Mouse (Mus musculus): ENCODE measurements around the gene Tysnd1. TPM values are rescaled to one million over a fixed set of nuclear protein-coding genes. Genes with fewer than 3 reads are reported as not detected.

Gene Tysnd1
- 15.5 and 15.6 TPM in 2 replicates for polyA plus RNA-seq (2012; ENCODE audit: insufficient read depth, insufficient read length, missing spikeins)

DNA sequence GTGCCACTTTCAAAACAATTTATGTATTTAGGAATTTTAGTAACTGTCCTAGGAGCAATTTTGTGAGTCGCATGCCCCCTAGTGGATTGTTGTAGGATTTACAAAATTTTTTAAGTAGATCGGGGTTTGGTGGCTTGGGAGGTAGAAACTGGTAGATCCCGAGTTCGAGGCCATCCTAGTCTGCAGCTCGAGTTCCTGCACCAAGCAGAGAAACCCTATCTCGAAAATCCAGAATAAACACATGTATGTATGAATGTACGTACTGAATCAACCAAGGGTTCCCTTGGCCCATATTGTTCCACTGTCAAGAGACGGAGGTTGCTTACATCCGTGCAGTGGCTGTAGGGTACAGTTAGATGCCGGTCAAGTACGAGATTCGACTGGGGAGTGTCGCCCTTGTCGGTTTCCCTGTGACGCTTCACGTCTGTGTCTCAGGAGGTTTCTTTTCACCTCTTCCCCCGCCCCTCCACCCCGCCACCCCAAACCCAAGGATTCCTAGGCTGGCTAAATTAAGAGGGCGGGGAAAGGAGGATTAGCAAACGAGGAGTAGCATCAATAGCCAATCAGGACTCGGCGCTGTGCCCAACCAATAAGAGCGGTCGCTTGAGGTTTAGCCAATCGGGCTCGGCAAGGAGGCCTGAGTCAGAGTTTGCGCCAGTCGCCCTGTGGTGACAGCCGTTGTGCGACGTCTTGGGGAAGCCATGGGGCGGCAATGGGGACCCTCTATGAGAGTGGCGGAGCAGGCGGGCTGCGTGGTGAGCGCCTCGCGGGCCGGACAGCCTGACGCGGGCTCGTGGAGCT is at the start of gene Tysnd1:
Gene Tysnd1 (plus strand): TSS at position 645 of the 801 bp plus-strand sequence.
- Histone ChIP-seq H3K4me1 (ENCODE audit: control insufficient read depth, insufficient read depth, low read length) (peaks cover 11% of the 10 kb centered on the region), H3K27ac (ENCODE audit: insufficient read depth, low read depth, low read length) (peak within 1 kb of the TSS; percentile 42), H3K4me3 (ENCODE audit: insufficient read depth, low read length) (peak within 1 kb of the TSS; percentile 85)
- TF ChIP-seq CTCF (IDR thresholded peaks at IDR 0.05; ENCODE audit: low read depth, low read length) (peak; percentile 37), POLR2A (IDR thresholded peaks at IDR 0.05; ENCODE audit: borderline replicate concordance, low read depth, low read length) (no peak)

GRCm38 (mm10) chr10:61646557-61646956 is 48.8 kb upstream of the Tysnd1 start:
- Histone ChIP-seq H3K4me3 (ENCODE audit: insufficient read depth, low read length) (no peak overlapping the region), H3K27ac (ENCODE audit: insufficient read depth, low read depth, low read length) (no peak overlapping the region), H3K4me1 (ENCODE audit: control insufficient read depth, insufficient read depth, low read length) (peaks cover 6% of the 10 kb centered on the region)
- no peak for TF ChIP-seq CTCF (IDR thresholded peaks at IDR 0.05; ENCODE audit: low read depth, low read length)
- no peak for TF ChIP-seq POLR2A (IDR thresholded peaks at IDR 0.05; ENCODE audit: borderline replicate concordance, low read depth, low read length)

- no peak for TF ChIP-seq CTCF (IDR thresholded peaks at IDR 0.05; ENCODE audit: low read depth, low read length)
- TF ChIP-seq POLR2A (IDR thresholded peaks at IDR 0.05; ENCODE audit: borderline replicate concordance, low read depth, low read length) = no peak; the same call in 1 of the 2 replicates
Measured at GRCm38 (mm10) chr10:61647790-61648736, 47.3 kb upstream of the Tysnd1 start, which contains the start of gene Ppa1. Gene Ppa1, plus strand, starts transcription at chr10:61648552.

GRCm38 (mm10) chr10:61648737-61649645 is 46.3 kb upstream of the Tysnd1 start:
- TF ChIP-seq POLR2A (IDR thresholded peaks at IDR 0.05; ENCODE audit: borderline replicate concordance, low read depth, low read length) (no peak), CTCF (IDR thresholded peaks at IDR 0.05; ENCODE audit: low read depth, low read length) (no peak)
- peak overlapping the region; percentile 91 for H3K4me3 ChIP-seq (ENCODE audit: insufficient read depth, low read length)
- H3K27ac ChIP-seq (ENCODE audit: insufficient read depth, low read depth, low read length) = peak overlapping the region; percentile 15; the same call in 1 of the 2 replicates
- H3K4me1 ChIP-seq (ENCODE audit: control insufficient read depth, insufficient read depth, low read length) = peaks cover 6% of the 10 kb centered on the region

More at GRCm38 (mm10) chr10:61647790-61648736, 47.3 kb upstream of the Tysnd1 start, which contains the start of gene Ppa1:
- Histone ChIP-seq H3K4me3 (ENCODE audit: insufficient read depth, low read length) (peak within 1 kb of the TSS; percentile 91), H3K27ac (ENCODE audit: insufficient read depth, low read depth, low read length) (peak within 1 kb of the TSS; percentile 15; the same call in 1 of the 2 replicates), H3K4me1 (ENCODE audit: control insufficient read depth, insufficient read depth, low read length) (peaks cover 6% of the 10 kb centered on the region)

GRCm38 (mm10) chr10:61654105-61654504 is 41.2 kb upstream of the Tysnd1 start:
- no peak for TF ChIP-seq CTCF (IDR thresholded peaks at IDR 0.05; ENCODE audit: low read depth, low read length)
- no peak for TF ChIP-seq POLR2A (IDR thresholded peaks at IDR 0.05; ENCODE audit: borderline replicate concordance, low read depth, low read length)
- H3K4me1 ChIP-seq (ENCODE audit: control insufficient read depth, insufficient read depth, low read length) = peaks cover 2% of the 10 kb centered on the region
- no peak overlapping the region for H3K27ac ChIP-seq (ENCODE audit: insufficient read depth, low read depth, low read length)
- H3K4me3 ChIP-seq (ENCODE audit: insufficient read depth, low read length) = no peak overlapping the region

GRCm38 (mm10) chr10:61654691-61655090 is 40.6 kb upstream of the Tysnd1 start:
- H3K27ac ChIP-seq (ENCODE audit: insufficient read depth, low read depth, low read length) = no peak overlapping the region
- no peaks in the 10 kb centered on the region for H3K4me1 ChIP-seq (ENCODE audit: control insufficient read depth, insufficient read depth, low read length)
- H3K4me3 ChIP-seq (ENCODE audit: insufficient read depth, low read length) = no peak overlapping the region
- TF ChIP-seq CTCF (IDR thresholded peaks at IDR 0.05; ENCODE audit: low read depth, low read length) (no peak), POLR2A (IDR thresholded peaks at IDR 0.05; ENCODE audit: borderline replicate concordance, low read depth, low read length) (no peak)

DNA sequence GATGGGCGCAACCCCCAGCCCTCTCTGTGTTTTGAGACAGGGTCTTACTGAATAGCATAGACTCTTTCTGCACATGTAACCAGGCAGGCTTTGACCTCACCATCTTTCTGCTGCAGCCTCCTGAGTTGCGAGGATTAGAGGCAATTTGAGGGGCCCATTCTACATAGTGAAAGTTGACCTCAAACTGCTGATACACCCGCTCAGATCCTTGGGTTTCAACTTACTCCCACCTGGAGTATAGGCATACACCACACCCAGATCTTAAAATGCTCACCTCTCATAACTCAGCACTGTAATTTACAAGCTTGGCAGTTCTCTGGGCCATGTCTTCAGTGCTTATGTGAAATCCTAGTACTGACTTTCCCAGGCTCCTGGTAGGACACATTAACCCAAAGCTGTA is 40.1 kb upstream of the Tysnd1 start:
- no peaks in the 10 kb centered on the region for H3K4me1 ChIP-seq (ENCODE audit: control insufficient read depth, insufficient read depth, low read length)
- H3K27ac ChIP-seq (ENCODE audit: insufficient read depth, low read depth, low read length) = no peak overlapping the region
- TF ChIP-seq CTCF (IDR thresholded peaks at IDR 0.05; ENCODE audit: low read depth, low read length) = no peak
- TF ChIP-seq POLR2A (IDR thresholded peaks at IDR 0.05; ENCODE audit: borderline replicate concordance, low read depth, low read length) = no peak
- H3K4me3 ChIP-seq (ENCODE audit: insufficient read depth, low read length) = no peak overlapping the region

DNA sequence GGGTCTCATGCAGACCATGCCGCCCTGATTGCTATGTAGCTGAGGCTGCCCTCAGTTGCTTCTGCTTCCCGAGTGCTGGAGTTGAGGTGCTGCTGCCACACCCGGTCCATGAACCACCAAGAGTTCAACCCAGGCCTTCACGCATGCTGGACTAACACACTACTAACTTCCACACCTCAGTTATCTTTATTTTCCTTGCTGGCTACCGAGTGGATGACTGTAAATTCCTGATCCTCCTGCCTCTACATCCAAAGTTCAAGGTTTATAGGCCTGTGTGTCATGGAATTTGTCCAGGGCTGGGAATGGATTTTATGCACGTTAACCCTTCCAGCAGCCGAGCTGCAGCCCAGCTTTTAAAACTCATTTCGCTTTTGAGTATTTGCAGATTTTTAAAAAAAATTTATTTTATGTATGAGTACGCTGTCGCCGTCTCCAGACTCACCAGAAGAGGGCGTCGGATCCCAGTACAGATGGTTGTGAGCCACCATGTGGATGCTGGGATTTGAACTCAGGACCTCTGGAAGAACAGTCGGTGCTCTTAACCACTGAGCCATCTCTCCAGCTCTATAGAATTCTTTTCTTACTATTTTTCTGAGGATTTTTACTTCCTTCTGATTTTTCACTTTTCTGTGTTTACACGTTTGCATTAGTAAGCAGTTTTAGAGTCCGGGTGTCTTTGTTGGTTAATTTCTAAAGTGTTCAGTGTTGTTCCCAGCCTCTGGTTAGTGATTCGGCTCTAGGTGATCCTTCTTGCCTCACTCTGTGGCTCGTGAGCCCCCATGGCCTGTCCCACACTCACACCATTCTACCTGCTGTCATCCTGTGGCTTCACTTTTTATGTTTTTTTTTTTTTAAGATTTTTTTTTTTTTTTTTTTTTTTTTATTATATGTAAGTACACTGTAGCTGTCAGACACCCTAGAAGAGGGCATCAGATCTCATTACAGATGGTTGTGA is 38.1 kb upstream of the Tysnd1 start:
- H3K4me1 ChIP-seq (ENCODE audit: control insufficient read depth, insufficient read depth, low read length) = peaks cover 8% of the 10 kb centered on the region
- no peak overlapping the region for H3K4me3 ChIP-seq (ENCODE audit: insufficient read depth, low read length)
- no peak for TF ChIP-seq CTCF (IDR thresholded peaks at IDR 0.05; ENCODE audit: low read depth, low read length)
- no peak for TF ChIP-seq POLR2A (IDR thresholded peaks at IDR 0.05; ENCODE audit: borderline replicate concordance, low read depth, low read length)
- no peak overlapping the region for H3K27ac ChIP-seq (ENCODE audit: insufficient read depth, low read depth, low read length)

Data from bone marrow macrophage, adult 2 months (primary cell).